Mouse (Mus musculus): ENCODE data around the gene Traf1.

Traf1 gene

DNA sequence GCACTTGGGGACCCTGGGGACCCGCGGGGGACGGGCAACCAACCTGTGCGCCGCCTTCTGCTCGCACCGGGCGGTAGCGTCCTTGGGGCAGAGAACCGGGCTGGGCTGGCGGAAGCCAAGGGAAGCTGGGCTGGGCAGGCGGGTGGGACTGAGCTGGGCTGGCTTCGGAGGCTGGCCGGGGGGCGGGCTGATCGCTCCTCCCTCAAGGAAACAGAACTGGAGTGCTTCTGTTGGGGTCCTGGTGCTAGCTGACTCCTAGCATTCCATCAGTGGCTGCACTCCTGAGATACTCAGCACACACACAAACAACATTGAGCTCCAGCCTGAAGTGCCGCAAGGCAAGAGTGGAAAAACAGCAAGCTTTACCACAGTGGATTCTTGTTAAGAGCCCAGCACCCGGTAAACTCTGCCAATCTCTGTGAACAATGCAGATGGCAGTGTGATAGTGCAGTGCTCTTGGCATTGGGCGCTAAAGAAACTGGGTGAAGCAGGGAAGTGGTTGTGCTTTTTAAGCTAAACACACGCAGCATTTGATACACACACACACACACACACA, at the start of gene Traf1:
Gene Traf1 (minus strand): TSS at position 292 of the 556 bp plus-strand sequence.
- in situ Hi-C loops (cut with MboI; ENCODE audit: low sequenced_read_pairs) = no loop called here

DNA sequence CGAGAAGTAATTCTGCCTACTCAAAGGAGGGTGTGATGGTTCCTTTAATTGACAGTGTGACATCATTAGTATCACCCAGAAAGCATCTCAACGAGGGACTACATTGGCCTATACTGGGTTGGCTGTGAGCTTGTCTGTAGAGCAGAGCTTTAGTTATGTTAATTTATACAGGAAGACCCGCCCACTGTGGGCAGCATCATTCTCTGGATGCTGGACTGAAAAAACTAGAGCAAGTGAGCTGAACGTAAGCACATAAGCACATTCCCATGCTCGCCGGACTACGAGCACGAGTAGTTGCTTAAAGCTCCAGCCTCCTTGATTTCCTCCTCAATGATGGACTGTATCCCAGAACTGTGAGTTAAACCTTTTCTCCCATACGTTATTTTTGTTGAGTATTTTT, 37.4 kb upstream of the Traf1 start:
- in situ Hi-C loops (cut with MboI; ENCODE audit: low sequenced_read_pairs) = no loop called here

DNA sequence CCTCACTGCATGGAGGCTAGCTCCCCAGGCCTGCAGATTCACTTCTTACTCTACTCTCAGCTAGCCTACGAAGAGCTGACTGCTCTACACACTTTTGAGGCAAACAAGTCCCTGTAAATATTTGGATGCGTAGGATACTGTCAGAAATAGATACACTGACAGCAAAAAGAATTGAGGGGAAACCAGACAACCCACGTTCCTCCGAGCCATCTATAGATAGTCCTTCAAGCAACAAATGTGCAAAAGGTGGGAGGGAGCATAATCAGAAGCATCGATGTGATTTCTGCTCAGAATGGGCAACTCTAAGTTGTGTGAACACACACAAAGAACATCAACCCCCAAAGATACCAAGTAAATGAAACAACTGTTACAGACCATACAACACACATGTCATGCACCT, 34.9 kb upstream of the Traf1 start:
- in situ Hi-C loops (cut with MboI; ENCODE audit: low sequenced_read_pairs) = no loop called here

DNA sequence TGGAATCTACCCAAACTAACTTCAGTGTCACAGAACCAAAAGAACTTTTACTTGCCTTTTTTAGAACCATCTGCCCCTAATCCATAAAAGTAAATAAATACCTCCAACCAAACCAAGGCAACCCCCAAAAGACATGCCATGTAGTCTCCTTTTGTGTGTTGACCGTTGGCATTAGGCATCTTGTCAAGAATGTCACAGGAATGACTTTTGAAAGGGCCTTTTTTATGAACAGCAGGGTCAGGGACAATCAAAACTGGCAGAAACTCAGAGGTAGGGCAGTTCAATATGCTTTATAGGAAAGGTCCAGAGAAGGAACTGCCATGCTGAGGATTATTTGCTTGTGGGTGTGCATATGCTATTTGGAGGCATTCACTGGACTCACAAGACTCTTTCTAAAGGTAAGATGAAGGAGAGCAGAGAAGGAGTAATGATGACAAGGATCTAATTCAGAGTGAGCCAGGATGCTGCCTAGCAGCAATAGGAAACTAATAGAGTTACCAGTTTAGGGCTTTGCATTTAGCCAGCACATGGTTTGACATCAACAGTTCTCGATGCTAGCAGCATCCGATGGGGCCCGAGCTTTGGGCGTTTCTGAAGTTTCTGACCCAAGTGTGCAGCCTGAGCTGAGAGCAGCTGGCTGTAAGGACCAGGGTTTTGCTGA, 32.3 kb upstream of the Traf1 start:
- in situ Hi-C loops (cut with MboI; ENCODE audit: low sequenced_read_pairs) = no loop called here

DNA sequence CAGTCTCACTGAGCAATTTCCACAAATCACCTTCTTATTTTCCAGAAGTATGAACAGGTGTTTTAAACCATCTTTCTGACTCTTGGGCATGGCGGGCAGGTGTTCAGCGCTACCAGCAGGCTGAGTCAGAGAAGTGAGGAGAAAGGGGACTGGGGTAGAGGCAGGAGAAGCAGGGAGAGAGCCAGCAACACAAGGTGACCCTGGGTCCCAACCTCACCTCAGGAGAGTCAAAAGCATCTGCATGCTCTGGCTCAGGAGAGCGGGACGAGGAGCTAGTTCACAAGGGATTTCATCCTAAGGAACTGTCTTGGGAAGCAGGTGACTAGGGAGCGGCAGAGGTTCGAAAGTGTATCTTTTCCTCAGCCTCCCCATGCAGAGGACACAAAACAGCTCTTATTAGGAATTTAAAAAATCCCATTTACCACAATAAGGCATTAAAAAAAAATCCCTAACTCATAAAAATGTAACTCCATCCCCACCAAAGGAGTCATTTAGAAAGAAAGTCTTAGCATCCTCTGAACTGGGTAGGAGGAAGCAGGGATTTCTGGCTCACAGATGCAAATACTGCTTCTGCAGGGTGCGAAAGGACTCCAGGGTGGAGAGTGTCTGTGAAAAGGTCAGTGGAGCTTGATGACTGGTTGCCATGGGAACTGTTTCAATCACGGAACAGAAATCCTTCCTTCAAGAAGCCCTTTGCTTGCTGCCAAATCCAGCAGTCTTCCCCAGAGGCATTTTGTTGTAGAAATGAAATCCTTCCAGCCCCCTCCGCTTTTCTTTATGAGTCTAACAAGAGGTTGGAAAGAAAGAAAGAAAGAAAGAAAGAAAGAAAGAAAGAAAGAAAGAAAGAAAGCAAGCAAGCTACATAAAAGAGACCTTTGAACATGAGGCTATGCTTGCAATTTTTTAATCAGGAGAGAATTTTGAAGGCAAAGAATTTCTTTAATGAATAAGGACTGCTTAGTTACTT, 31.4 kb upstream of the Traf1 start:
- in situ Hi-C loops (cut with MboI; ENCODE audit: low sequenced_read_pairs) = no loop called here

GRCm38 (mm10) chr2:34991966-34992365, 30.4 kb upstream of the Traf1 start:
- in situ Hi-C loops (cut with MboI; ENCODE audit: low sequenced_read_pairs) = no loop called here

- in situ Hi-C loops (cut with MboI; ENCODE audit: low sequenced_read_pairs) = no loop called here
These were observed 28.2 kb upstream of the Traf1 start for GRCm38 (mm10) chr2:34989749-34990148.

DNA sequence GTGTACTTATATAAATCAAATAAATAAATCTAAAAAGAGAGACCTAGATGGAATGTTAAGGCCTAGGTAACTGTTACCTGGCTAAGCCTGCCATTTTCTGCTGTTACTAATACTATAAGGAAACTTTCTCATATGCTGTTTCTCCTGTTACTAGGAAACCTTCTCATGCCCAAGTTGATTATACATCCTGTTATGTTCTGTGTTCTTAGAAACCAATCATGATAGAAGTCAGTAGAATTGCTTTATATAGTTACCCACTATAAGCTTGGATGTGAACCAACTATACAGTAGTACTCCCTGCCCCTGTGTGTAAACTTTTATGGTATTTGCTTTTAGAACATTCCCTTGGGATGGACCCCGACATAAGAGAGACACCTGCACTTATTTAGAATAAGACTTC, 26.0 kb upstream of the Traf1 start:
- in situ Hi-C loops (cut with MboI; ENCODE audit: low sequenced_read_pairs) = no loop called here

DNA sequence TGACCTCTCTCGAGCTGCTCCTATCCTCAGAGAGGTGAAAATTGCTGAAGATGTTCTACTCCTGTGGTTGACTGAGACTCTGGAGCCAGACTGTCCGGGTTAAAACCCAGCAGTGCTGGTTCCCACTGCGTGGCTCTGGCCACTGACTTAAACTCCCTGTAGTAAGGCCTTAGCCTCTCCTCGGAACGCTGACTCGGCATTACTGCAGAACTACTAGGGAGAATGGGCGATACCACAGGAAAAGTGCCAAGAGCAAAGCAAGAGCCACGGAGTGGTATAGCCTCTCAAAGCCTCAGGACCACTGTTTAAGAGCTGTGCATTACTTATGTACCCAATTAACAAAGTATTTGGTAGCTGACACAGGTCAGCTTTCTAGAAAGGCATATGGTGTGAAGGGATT, 23.3 kb upstream of the Traf1 start:
- in situ Hi-C loops (cut with MboI; ENCODE audit: low sequenced_read_pairs) = no loop called here

DNA sequence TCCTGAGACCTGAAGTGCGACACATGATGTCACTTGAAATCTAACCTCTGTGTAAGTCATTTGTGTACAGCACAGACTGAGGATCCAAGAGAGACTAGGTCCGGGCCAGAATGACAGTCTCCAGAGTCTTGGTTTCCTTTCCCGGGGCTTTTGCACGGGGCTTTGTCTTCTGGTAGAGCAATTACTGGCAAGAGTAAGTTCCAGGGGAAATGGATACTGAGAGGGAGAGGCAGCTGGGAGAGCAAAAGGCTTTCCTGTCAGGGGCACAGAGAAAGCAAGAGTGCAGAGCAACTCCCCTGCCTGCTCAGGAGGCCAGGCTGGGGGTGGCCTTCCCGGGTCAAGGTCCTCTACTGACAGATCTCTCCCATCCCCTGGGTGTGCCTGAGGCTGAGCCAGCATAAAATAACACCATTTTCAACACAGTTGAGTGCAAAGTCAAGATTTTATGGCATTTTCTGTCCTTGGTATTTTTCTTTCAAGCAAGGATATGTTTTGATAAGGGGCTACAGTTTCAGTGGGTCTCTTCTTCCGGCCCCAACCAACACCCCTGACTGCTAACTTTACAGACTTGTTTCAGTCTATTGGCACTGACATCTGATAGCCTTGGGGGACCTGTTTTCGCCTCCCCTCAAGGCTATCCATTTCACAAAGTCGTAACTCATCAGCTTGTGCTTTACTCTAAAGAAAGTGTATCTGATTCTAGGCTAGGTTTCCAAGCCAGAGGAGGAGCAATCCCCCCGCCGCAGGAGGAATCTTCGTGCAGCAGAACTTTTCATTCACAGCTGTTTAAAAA, 21.5 kb upstream of the Traf1 start:
- in situ Hi-C loops (cut with MboI; ENCODE audit: low sequenced_read_pairs) = no loop called here

DNA sequence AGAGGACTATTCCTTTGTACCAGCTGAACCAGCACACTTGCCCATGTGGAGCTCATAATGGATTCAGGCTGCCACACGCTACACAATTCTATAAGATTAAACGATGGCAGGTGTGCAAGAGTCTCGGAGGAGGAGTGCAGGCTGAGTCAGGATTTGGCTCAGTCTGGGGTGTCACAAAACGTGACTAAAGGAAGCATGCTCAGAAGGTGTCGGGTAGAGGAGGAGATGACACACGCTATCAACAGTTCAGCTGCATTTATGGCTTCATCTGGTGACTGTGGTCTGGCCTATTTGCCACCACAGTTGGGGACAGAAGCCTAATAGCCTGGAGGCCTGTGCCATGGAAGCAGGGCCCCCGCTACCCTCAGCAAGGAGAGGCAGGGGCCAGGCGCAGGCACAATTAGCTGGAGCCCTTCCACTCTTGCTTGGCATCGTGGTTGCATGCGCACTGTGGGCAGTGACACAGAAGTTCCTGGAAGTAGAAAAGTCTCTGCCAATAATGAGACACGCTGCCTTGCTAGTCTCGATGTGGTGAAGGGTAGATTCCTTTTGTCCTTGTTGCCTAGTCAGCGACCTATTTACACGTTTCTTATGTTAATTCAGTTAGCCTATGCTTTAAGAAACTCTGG, 20.6 kb upstream of the Traf1 start:
- in situ Hi-C loops (cut with MboI; ENCODE audit: low sequenced_read_pairs) = no loop called here

- in situ Hi-C loops (cut with MboI; ENCODE audit: low sequenced_read_pairs) = no loop called here
These were observed 18.0 kb upstream of the Traf1 start for GRCm38 (mm10) chr2:34979459-34980011.

DNA sequence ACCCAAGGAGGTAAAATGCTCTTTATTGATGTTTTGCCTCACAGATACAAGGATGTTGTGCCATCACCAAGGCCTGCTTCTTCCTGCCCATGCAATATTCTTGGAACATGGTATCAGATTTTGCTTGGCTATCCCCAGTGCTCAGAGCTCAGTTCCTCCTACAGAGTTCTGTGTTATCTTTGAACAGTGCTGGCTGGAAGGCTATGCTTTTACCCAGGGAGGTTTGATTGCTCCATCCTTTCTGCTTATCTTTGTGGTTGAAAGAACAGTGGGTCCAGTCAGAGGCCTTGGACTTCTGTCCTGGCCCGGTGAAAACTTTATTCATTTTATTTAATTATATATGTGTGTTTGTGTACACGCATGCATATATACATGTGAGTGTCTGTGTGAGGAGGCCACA, 16.7 kb upstream of the Traf1 start:
- in situ Hi-C loops (cut with MboI; ENCODE audit: low sequenced_read_pairs) = no loop called here

DNA sequence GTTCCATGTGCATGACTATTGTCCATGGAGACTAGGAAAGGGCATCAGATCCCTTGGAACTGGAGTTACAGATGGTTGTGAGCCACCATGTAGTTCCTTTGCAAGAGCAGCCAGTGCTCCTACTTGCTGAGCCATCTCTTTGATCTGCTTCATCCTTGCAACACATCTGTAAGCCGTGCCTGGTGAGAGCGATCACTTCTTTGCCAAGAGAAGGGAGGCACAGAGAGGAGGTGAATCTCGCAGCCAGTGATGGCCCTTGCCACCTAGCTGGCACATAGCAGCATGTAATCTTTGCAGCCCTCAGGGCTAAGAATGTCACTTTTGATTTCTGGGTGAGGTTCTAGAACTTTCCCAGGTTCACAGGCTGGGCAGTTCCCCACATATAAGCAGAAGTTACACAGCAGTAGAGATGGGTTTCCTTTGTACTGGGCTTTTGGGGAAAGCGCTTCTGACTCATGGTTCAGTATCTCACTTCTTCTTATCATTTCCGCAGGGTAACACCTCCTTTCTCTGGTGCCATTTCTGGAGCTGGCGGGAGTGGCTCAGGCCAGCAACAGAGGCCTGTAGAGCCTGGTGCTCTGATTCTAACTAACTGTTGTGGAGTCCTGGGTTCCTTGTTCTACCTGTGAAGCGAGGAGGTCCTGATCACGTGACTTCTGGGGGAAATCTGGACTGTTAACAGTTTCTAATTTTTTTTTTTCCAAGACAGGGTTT, 15.5 kb upstream of the Traf1 start:
- in situ Hi-C loops (cut with MboI; ENCODE audit: low sequenced_read_pairs) = no loop called here

DNA sequence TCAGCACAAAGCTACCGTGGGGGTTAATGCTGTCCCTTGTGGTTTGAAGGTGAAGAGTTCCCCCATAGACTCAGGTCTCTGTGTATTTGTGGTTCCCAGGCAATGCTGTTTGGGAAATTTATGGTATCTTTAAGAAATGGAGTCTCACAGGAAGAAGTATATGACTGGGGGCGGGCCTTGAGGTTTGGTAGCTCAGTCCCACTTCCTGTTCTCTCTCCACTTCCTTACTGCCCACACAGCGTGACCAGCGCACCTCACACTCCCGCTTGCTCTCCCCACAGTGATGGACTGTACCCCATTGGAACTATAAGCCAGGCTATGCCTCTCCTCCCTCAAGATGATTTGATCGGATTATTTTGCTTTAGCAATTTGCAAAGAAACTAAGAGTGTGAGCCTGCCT, 14.9 kb upstream of the Traf1 start:
- in situ Hi-C loops (cut with MboI; ENCODE audit: low sequenced_read_pairs) = no loop called here

- in situ Hi-C loops (cut with MboI; ENCODE audit: low sequenced_read_pairs) = no loop called here
These were observed 11.5 kb upstream of the Traf1 start for GRCm38 (mm10) chr2:34973087-34973486.

DNA sequence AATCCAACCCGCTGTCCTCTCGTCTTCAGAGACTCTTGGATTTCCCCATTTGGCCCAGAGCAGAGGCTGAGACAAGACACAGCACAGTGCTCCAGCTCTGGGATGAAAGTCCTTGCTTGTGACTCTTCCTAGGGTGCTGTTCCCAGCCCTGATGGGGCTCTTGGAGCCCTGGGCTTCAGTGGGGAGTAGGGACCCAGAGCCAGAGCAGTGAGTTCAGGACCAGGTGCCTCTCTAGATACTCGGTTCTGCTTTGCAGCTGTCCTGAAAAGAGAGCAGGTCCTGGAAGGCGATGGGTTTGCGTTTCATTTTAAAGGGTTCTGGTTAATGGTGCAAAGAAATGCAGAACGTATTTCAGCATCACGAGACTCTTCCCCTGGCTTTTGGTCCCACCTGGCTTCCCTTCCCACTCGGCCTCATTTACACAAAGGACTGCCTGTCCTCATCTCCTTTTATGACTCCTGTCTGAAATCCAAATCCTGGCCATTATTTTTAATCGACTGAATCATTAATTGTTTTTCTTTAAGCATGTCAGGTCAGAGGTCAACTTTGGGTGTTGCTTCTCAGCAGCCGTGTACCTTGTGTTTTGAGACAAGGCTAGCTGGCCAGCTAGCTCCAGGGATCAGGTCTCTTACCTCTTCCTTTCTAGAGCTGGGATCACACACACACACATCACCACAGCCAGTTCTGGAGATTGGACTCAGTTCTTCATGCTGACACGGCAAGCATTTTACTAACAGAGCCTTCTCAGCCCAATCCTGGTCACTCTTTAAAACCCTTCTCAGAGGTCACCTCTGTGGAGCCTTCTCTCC, 9.7 kb upstream of the Traf1 start:
- in situ Hi-C loops (cut with MboI; ENCODE audit: low sequenced_read_pairs) = no loop called here

GRCm38 (mm10) chr2:34970092-34970750, 8.6 kb upstream of the Traf1 start:
- in situ Hi-C loops (cut with MboI; ENCODE audit: low sequenced_read_pairs) = no loop called here
